Mouse (Mus musculus): ENCODE measurements around the gene Zfp784.

DNA sequence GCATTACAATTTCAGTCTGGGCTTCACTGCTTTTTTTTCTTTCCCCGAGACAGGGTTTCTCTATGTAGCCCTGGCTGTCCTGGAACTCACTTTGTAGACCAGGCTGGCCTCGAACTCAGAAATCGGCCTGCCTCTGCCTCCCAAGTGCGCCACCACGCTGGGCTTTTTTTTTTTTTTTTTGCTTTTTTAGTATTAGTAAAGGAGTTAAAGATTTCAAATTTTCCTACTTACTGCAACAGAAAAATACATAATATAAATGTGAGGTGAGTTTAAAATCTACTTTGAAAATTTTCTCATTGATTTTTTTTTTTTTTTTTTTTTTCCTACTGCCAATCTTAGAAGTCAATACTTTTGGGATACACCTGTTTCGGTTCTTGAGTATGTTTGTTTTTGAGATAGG is 26.6 kb upstream of the Zfp784 start:
- no peak for TF ChIP-seq CTCF (IDR thresholded peaks at IDR 0.05; ENCODE audit: low read depth)
- no peak for TF ChIP-seq EP300 (IDR thresholded peaks at IDR 0.05; ENCODE audit: low read depth)

All from heart, postnatal 0 days (tissue).